Mouse (Mus musculus): ENCODE data around the gene Ccdc188. TPM values are rescaled to one million over a fixed set of nuclear protein-coding genes. Genes with fewer than 3 reads are reported as not detected.

The Ccdc188 gene
- polyA plus RNA-seq, 1 experiment from 2014 or later, result not detected

GRCm38 (mm10) chr16:18222188-18222587 is 4.5 kb downstream of the Ccdc188 start:
- Histone ChIP-seq H3K4me3 (ENCODE audit: low read depth, low read length) (no peak overlapping the region), H3K27ac (ENCODE audit: low read depth, low read length) (no peak overlapping the region), H3K4me1 (replicated peaks; ENCODE audit: control insufficient read depth, insufficient read depth, low read length) (0 out of 2 replicates have a peak, but pooled peaks cover 4% of the 10 kb centered on the region), H3K27me3 (replicated peaks; ENCODE audit: control insufficient read depth, insufficient read depth, low read length) (no peaks in the 10 kb centered on the region), H3K9ac (ENCODE audit: low read depth, low read length) (no peak overlapping the region), H3K9me3 (ENCODE audit: control insufficient read depth, low read length) (no peaks in the 10 kb centered on the region), H3K4me2 (no peak overlapping the region), H3K36me3 (ENCODE audit: control insufficient read depth, insufficient read depth, low read length) (peaks cover 8% of the 10 kb centered on the region; the same call in 1 of the 2 replicates)
- no peak for ATAC-seq (replicated peaks; ENCODE audit: low FRiP score)
- WGBS, result 84% methylated on average over 11 of the region's 11 CpGs
- DNase-seq (ENCODE audit: low spot score), result no peak

DNA sequence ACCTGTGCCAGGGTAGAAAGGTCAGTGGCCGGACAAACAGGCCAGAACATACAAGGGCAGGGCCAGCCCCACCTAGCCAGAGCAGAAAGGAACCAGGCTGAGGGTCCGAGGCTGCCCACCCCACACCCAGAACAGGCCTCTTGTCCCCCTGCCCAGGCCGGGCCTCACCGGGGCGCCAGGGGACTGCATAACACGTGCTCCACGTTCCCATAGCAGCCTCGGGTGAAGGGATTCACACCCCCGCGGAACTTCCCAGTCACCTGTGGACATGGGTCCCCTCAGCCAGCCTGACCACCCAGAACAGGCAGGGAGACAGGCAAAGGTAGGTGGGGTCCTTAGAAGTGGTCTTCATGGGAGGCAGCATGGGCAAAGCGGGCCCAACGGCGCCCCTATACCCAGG is 9.5 kb downstream of the Ccdc188 start:
- peaks cover 2% of the 10 kb centered on the region; the same call in 1 of the 2 replicates for H3K4me1 ChIP-seq (replicated peaks; ENCODE audit: control insufficient read depth, insufficient read depth, low read length)
- ATAC-seq (replicated peaks; ENCODE audit: low FRiP score) (no peak), DNase-seq (ENCODE audit: low spot score) (no peak)
- H3K4me3 ChIP-seq (ENCODE audit: low read depth, low read length), result no peak overlapping the region
- 89% methylated on average over 13 of the region's 13 CpGs for WGBS
- no peaks in the 10 kb centered on the region for H3K9me3 ChIP-seq (ENCODE audit: control insufficient read depth, low read length)
- no peak overlapping the region for H3K9ac ChIP-seq (ENCODE audit: low read depth, low read length)
- H3K27ac ChIP-seq (ENCODE audit: low read depth, low read length), result no peak overlapping the region
- H3K27me3 ChIP-seq (replicated peaks; ENCODE audit: control insufficient read depth, insufficient read depth, low read length), result no peaks in the 10 kb centered on the region
- H3K4me2 ChIP-seq, result no peak overlapping the region
- H3K36me3 ChIP-seq (ENCODE audit: control insufficient read depth, insufficient read depth, low read length), result peaks cover 8% of the 10 kb centered on the region; the same call in 1 of the 2 replicates

GRCm38 (mm10) chr16:18227897-18228422 is 10.3 kb downstream of the Ccdc188 start:
- ATAC-seq (replicated peaks; ENCODE audit: low FRiP score) (no peak), DNase-seq (ENCODE audit: low spot score) (no peak)
- H3K9ac ChIP-seq (ENCODE audit: low read depth, low read length), result no peak overlapping the region
- H3K27me3 ChIP-seq (replicated peaks; ENCODE audit: control insufficient read depth, insufficient read depth, low read length), result no peaks in the 10 kb centered on the region
- no peak overlapping the region for H3K4me2 ChIP-seq
- WGBS, result 86% methylated on average over 20 of the region's 20 CpGs
- no peak overlapping the region for H3K4me3 ChIP-seq (ENCODE audit: low read depth, low read length)
- no peak overlapping the region for H3K27ac ChIP-seq (ENCODE audit: low read depth, low read length)
- peaks cover 2% of the 10 kb centered on the region; the same call in 1 of the 2 replicates for H3K4me1 ChIP-seq (replicated peaks; ENCODE audit: control insufficient read depth, insufficient read depth, low read length)
- no peaks in the 10 kb centered on the region for H3K9me3 ChIP-seq (ENCODE audit: control insufficient read depth, low read length)
- H3K36me3 ChIP-seq (ENCODE audit: control insufficient read depth, insufficient read depth, low read length), result peaks cover 5% of the 10 kb centered on the region; the same call in 1 of the 2 replicates

- H3K9ac ChIP-seq (ENCODE audit: low read depth, low read length), result no peak overlapping the region
- 89% methylated on average over 4 of the region's 4 CpGs for WGBS
- H3K9me3 ChIP-seq (ENCODE audit: control insufficient read depth, low read length), result no peaks in the 10 kb centered on the region
- no peak for DNase-seq (ENCODE audit: low spot score)
- H3K4me2 ChIP-seq, result no peak overlapping the region
- H3K27me3 ChIP-seq (replicated peaks; ENCODE audit: control insufficient read depth, insufficient read depth, low read length), result no peaks in the 10 kb centered on the region
- H3K36me3 ChIP-seq (ENCODE audit: control insufficient read depth, insufficient read depth, low read length), result peaks cover 5% of the 10 kb centered on the region; the same call in 1 of the 2 replicates
- no peak overlapping the region for H3K27ac ChIP-seq (ENCODE audit: low read depth, low read length)
- no peak for ATAC-seq (replicated peaks; ENCODE audit: low FRiP score)
- no peak overlapping the region for H3K4me3 ChIP-seq (ENCODE audit: low read depth, low read length)
- peaks cover 2% of the 10 kb centered on the region; the same call in 1 of the 2 replicates for H3K4me1 ChIP-seq (replicated peaks; ENCODE audit: control insufficient read depth, insufficient read depth, low read length)
These were observed 11.2 kb downstream of the Ccdc188 start for GRCm38 (mm10) chr16:18228856-18229255.

GRCm38 (mm10) chr16:18229622-18230021 is 11.9 kb downstream of the Ccdc188 start:
- H3K9ac ChIP-seq (ENCODE audit: low read depth, low read length), result no peak overlapping the region
- no peaks in the 10 kb centered on the region; the same call in 1 of the 2 replicates for H3K36me3 ChIP-seq (ENCODE audit: control insufficient read depth, insufficient read depth, low read length)
- peaks cover 7% of the 10 kb centered on the region; the same call in 1 of the 2 replicates for H3K4me1 ChIP-seq (replicated peaks; ENCODE audit: control insufficient read depth, insufficient read depth, low read length)
- H3K27me3 ChIP-seq (replicated peaks; ENCODE audit: control insufficient read depth, insufficient read depth, low read length), result 0 out of 2 replicates have a peak, but pooled peaks cover under 1% of the 10 kb centered on the region
- H3K4me3 ChIP-seq (ENCODE audit: low read depth, low read length), result no peak overlapping the region
- no peak overlapping the region for H3K4me2 ChIP-seq
- WGBS, result 84% methylated on average over 11 of the region's 11 CpGs
- no peak for ATAC-seq (replicated peaks; ENCODE audit: low FRiP score)
- DNase-seq (ENCODE audit: low spot score), result no peak
- no peak overlapping the region for H3K27ac ChIP-seq (ENCODE audit: low read depth, low read length)
- no peaks in the 10 kb centered on the region for H3K9me3 ChIP-seq (ENCODE audit: control insufficient read depth, low read length)

DNA sequence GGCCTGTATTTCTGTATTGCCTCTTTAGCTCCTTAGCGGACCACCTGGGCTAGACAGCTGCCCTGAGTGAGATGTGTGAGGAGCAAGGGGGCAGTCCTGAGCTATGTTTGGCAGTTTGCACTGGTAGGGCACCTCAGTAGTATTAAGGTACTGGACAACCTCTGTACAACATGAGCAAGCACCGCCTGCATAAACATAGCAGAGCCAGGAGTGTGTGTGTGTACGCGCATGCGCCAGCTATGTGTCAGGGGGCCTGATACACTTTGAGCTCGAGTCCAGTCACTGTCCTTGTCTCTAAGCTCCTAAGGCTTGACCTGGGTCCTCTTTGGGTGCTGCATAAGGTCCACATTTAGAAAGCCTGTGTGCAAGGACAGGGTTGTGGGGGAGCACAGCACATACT is 12.9 kb downstream of the Ccdc188 start:
- Histone ChIP-seq H3K9me3 (ENCODE audit: control insufficient read depth, low read length) (no peaks in the 10 kb centered on the region), H3K4me3 (ENCODE audit: low read depth, low read length) (no peak overlapping the region), H3K4me2 (no peak overlapping the region), H3K4me1 (replicated peaks; ENCODE audit: control insufficient read depth, insufficient read depth, low read length) (peaks cover 11% of the 10 kb centered on the region), H3K27me3 (replicated peaks; ENCODE audit: control insufficient read depth, insufficient read depth, low read length) (peaks cover 6% of the 10 kb centered on the region; the same call in 1 of the 2 replicates), H3K9ac (ENCODE audit: low read depth, low read length) (no peak overlapping the region), H3K27ac (ENCODE audit: low read depth, low read length) (no peak overlapping the region), H3K36me3 (ENCODE audit: control insufficient read depth, insufficient read depth, low read length) (no peaks in the 10 kb centered on the region; the same call in 1 of the 2 replicates)
- DNase-seq (ENCODE audit: low spot score) (no peak), ATAC-seq (replicated peaks; ENCODE audit: low FRiP score) (no peak)
- 91% methylated on average over 6 of the region's 6 CpGs for WGBS

DNA sequence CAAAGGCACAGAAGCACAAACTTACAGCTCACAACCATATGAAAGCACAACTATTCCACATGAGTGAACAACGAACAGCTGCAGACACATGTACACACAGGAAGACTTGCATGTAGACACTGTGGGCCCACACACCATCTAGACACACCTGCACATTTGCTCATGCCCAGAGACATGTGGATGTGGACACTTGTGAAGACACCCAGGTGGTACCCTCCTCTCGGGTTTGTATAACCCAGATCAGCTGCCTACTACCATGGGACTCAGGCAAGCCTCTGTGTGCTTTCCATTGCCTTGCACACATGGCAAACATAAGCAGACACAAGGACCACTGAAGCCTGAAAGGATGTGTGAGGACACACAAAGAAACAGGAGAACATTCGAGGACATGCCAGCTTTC is 13.4 kb downstream of the Ccdc188 start:
- H3K27me3 ChIP-seq (replicated peaks; ENCODE audit: control insufficient read depth, insufficient read depth, low read length), result peaks cover 6% of the 10 kb centered on the region; the same call in 1 of the 2 replicates
- 77% methylated on average over 3 of the region's 3 CpGs for WGBS
- H3K4me2 ChIP-seq, result no peak overlapping the region
- no peak overlapping the region for H3K27ac ChIP-seq (ENCODE audit: low read depth, low read length)
- peaks cover 15% of the 10 kb centered on the region for H3K4me1 ChIP-seq (replicated peaks; ENCODE audit: control insufficient read depth, insufficient read depth, low read length)
- no peak for ATAC-seq (replicated peaks; ENCODE audit: low FRiP score)
- no peaks in the 10 kb centered on the region; the same call in 1 of the 2 replicates for H3K36me3 ChIP-seq (ENCODE audit: control insufficient read depth, insufficient read depth, low read length)
- no peak overlapping the region for H3K9ac ChIP-seq (ENCODE audit: low read depth, low read length)
- H3K4me3 ChIP-seq (ENCODE audit: low read depth, low read length), result no peak overlapping the region
- no peak for DNase-seq (ENCODE audit: low spot score)
- no peaks in the 10 kb centered on the region for H3K9me3 ChIP-seq (ENCODE audit: control insufficient read depth, low read length)

DNA sequence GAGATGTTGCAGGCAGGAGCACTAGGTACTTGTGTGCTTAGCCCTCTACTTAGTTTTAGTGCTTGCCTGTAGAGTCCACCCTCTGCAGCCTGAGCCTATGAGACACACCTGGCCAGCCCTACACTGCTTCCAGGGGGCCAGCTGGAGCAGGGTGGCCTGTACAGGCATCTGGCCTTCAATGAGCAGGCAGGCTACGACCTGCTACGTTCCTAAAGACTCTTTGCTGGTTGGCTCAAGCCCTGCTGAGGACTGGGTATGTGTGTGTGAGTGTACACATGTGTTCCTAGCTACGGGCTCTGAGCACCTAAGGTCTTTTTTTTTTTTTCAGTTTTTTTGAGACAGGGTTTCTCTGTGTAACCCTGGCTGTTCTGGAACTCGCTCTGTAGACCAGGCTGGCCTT is 13.8 kb downstream of the Ccdc188 start:
- H3K9ac ChIP-seq (ENCODE audit: low read depth, low read length), result no peak overlapping the region
- DNase-seq (ENCODE audit: low spot score) (no peak), ATAC-seq (replicated peaks; ENCODE audit: low FRiP score) (no peak)
- H3K27me3 ChIP-seq (replicated peaks; ENCODE audit: control insufficient read depth, insufficient read depth, low read length), result peaks cover 6% of the 10 kb centered on the region; the same call in 1 of the 2 replicates
- H3K9me3 ChIP-seq (ENCODE audit: control insufficient read depth, low read length), result no peaks in the 10 kb centered on the region
- no peak overlapping the region for H3K27ac ChIP-seq (ENCODE audit: low read depth, low read length)
- no peaks in the 10 kb centered on the region; the same call in 1 of the 2 replicates for H3K36me3 ChIP-seq (ENCODE audit: control insufficient read depth, insufficient read depth, low read length)
- WGBS, result 86% methylated on average over 4 of the region's 4 CpGs
- H3K4me3 ChIP-seq (ENCODE audit: low read depth, low read length), result no peak overlapping the region
- H3K4me1 ChIP-seq (replicated peaks; ENCODE audit: control insufficient read depth, insufficient read depth, low read length), result peaks cover 15% of the 10 kb centered on the region
- H3K4me2 ChIP-seq, result no peak overlapping the region

DNA sequence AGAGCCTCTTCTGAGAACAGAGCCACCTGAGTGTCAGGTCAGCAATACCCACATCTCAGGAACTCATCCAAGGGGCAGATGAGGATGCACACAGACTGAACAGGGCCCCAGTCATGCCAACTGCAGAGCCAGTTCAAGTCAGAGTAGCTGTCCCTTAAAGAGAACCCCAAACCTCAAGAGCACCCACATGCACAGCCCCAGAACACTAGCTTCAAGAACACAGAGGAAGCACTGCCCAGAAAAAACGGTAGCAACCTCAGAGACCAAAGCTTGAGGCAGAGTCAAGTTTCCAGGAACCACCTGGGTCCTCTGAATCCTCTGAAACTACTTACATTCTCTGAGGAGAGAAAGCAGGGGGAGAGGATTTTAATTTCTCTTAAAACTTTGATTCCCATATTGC is 15.8 kb downstream of the Ccdc188 start:
- ATAC-seq (replicated peaks; ENCODE audit: low FRiP score), result no peak
- Histone ChIP-seq H3K4me2 (no peak overlapping the region), H3K27ac (ENCODE audit: low read depth, low read length) (no peak overlapping the region), H3K36me3 (ENCODE audit: control insufficient read depth, insufficient read depth, low read length) (peaks cover 5% of the 10 kb centered on the region; the same call in 1 of the 2 replicates), H3K4me3 (ENCODE audit: low read depth, low read length) (no peak overlapping the region), H3K9ac (ENCODE audit: low read depth, low read length) (no peak overlapping the region), H3K27me3 (replicated peaks; ENCODE audit: control insufficient read depth, insufficient read depth, low read length) (peaks cover 6% of the 10 kb centered on the region; the same call in 1 of the 2 replicates), H3K4me1 (replicated peaks; ENCODE audit: control insufficient read depth, insufficient read depth, low read length) (peaks cover 12% of the 10 kb centered on the region), H3K9me3 (ENCODE audit: control insufficient read depth, low read length) (no peaks in the 10 kb centered on the region)
- no peak for DNase-seq (ENCODE audit: low spot score)
- WGBS, result 30% methylated on average over 1 of the region's 1 CpGs
